In the genomic region with DNA sequence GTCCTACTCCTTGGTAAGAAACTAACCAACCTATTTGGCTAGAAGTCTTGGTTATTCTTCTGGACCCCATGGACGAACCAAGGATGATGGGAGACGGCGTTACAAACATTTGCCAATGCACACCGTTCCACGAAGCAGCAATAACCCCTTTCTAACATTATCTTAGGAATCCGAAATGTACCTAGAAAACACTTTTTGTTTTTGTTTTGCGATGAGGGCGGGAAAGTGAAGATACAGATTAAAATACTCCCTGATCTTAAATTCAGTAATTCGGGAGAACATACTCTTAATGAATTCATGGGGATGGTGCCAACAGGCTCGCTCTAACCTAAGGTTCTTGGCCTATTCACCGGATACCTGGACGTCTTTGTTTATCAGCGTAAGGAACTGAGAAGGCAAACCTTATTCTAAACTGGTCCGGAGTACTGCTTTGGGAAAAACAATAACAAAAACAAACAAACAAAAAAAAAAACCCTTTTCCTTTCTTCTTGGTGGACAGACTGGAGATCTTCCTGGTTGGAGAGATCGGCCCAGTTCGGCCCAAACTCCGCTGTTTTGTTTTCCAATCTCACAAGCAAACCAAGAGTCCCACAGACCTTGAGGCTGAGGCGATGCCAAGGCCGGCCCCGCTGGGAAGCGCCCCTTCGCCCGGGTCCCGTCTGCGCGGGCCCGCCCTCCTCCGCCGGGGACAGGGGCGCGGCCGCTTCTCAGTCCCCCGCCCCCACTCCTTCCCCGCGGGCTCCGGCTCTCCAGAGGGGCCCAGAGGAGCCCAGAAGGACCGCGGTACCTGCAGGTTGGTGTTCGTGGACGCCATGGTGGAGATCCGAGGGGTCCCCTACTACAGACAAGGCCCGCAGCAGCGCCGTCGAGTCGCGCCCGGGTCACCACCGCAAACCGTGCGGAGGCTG, we compare ENCODE assay signal across 8 mouse cellular contexts. TPM values are rescaled to one million over a fixed set of nuclear protein-coding genes. Genes with fewer than 3 reads are reported as not detected.
DNase-seq lines count a peak whose midpoint lies in the region; ATAC-seq and TF ChIP-seq lines count a peak whose summit lies in the region.

No protein-coding gene starts in this region.

- H3K4me2 ChIP-seq in kidney, embryonic 14.5 days (replicated peaks; ENCODE audit: low read depth, low read length), result peak overlapping the region; percentile 71

- H3K9me3 ChIP-seq in kidney, embryonic 14.5 days (ENCODE audit: control insufficient read depth, low read length), result no peaks in the 10 kb centered on the region

- intact Hi-C loops in gastrocnemius, adult 2 months (cut with DNase I), result loop anchor here (1.0 kb wide), 1 partner anchor 36 kb away; no protein-coding TSS in a partner anchor
- intact Hi-C loops in left cerebral cortex, postnatal 36 days (cut with DNase I), result loop anchor here (2.0 to 5.0 kb wide), 2 partner anchors 37 to 86 kb away; a partner anchor contains a TSS

- H3K36me3 ChIP-seq in kidney, embryonic 14.5 days (ENCODE audit: control insufficient read depth, insufficient read depth, low read length), result no peaks in the 10 kb centered on the region

- no peaks in the 10 kb centered on the region for H3K27me3 ChIP-seq in kidney, embryonic 14.5 days (ENCODE audit: control insufficient read depth, insufficient read depth, low read length)

- H3K27ac ChIP-seq in brown adipose tissue, adult 24 weeks (replicated peaks; ENCODE audit: low read depth, low read length), result peak overlapping the region; percentile 77
- peak overlapping the region; percentile 97 for H3K27ac ChIP-seq in gastrocnemius, adult 2 months
- peak overlapping the region; percentile 89 for H3K27ac ChIP-seq in kidney, embryonic 14.5 days (ENCODE audit: low read depth, low read length)

- peaks cover 5% of the 10 kb centered on the region; the same call in 1 of the 2 replicates for H3K4me1 ChIP-seq in brown adipose tissue, adult 24 weeks (ENCODE audit: control insufficient read depth, insufficient read depth, insufficient read length, low read length)
- peaks cover 14% of the 10 kb centered on the region for H3K4me1 ChIP-seq in kidney, embryonic 14.5 days (ENCODE audit: control insufficient read depth, insufficient read depth, low read length)

- H3K4me3 ChIP-seq in brown adipose tissue, adult 24 weeks (ENCODE audit: insufficient read depth, low read depth, low read length), result peak overlapping the region; percentile 96
- H3K4me3 ChIP-seq in gastrocnemius, adult 2 months, result peak overlapping the region; percentile 100
- H3K4me3 ChIP-seq in kidney, embryonic 14.5 days (ENCODE audit: low read length), result peak overlapping the region; percentile 78

- DNase-seq in thymus, postnatal 14 days, result peak; percentile 67
- no peak for DNase-seq in thymus, postnatal 36 days
- peak; percentile 71 for DNase-seq in gastrocnemius, adult 2 months
- peak; percentile 59 for DNase-seq in lung, postnatal 14 days
- DNase-seq in testis, postnatal 10 days (ENCODE audit: low spot score), result peak; percentile 78
- DNase-seq in left cerebral cortex, postnatal 36 days (ENCODE audit: low spot score in 2 of 2), result no peak

- peak overlapping the region; percentile 96 for H3K9ac ChIP-seq in kidney, embryonic 14.5 days (ENCODE audit: low read depth, low read length)

- peak; percentile 90 for ATAC-seq in kidney, embryonic 14.5 days (ENCODE audit: low FRiP score, low TSS enrichment)

- TF ChIP-seq CTCF in gastrocnemius, adult 2 months (IDR thresholded peaks at IDR 0.05), result no peak

- WGBS in kidney, embryonic 14.5 days, result 2% methylated on average over 51 of the region's 51 CpGs

RNA-seq across cellular contexts. Expression of a gene that starts 0.6 kb away (rescaled TPM):
- 29.6 and 44.8 TPM in 2 replicates for polyA plus RNA-seq in brown adipose tissue, adult 24 weeks (2012; ENCODE audit: insufficient read depth, insufficient read length, missing spikeins)
- total RNA-seq in gastrocnemius, adult 2 months (2021), result 10 to 100 TPM; 18.5 to 20.2 TPM
- polyA plus RNA-seq in kidney, embryonic 14.5 days (2014; fragmentation: Nextera tagmentation; extraction: Ambion mirVana), result 54.7 and 81.9 TPM in 2 replicates
- 10 to 100 TPM; 48.4 to 60.7 TPM for total RNA-seq in left cerebral cortex, postnatal 36 days (2021)

RNA-seq across cellular contexts. Expression of a gene that starts 36.4 kb away (rescaled TPM):
- polyA plus RNA-seq in brown adipose tissue, adult 24 weeks (2012; ENCODE audit: insufficient read depth, insufficient read length, missing spikeins), result 16.1 and 34.1 TPM in 2 replicates
- total RNA-seq in gastrocnemius, adult 2 months (2021), result 1 to 10 TPM; 3.9 to 4.4 TPM
- polyA plus RNA-seq in kidney, embryonic 14.5 days (2014; fragmentation: Nextera tagmentation; extraction: Ambion mirVana), result 8.7 and 14.8 TPM in 2 replicates
- 10 to 100 TPM; 24.4 to 29.9 TPM for total RNA-seq in left cerebral cortex, postnatal 36 days (2021)

Comparison
In these comparisons a context has a peak if more than half of its experiments do, and no peak if none do; other contexts are left out.
1. DNase-seq: peak in thymus, postnatal 14 days (single experiment), gastrocnemius, adult 2 months (single experiment), lung, postnatal 14 days (single experiment) and testis, postnatal 10 days (single experiment); none in thymus, postnatal 36 days (0 of 2) and left cerebral cortex, postnatal 36 days (0 of 2).
2. RNA of a gene that starts 36.4 kb away (total RNA-seq): 24.4 to 29.9 TPM in left cerebral cortex, postnatal 36 days; 3.9 to 4.4 TPM in gastrocnemius, adult 2 months; every median in the first group is over 4 times any median in the second.
3. Peak in every context shown above with its lines, with median percentiles within 50 percentile points of each other: H3K27ac ChIP-seq and H3K4me3 ChIP-seq.